Mouse (Mus musculus) bone marrow macrophage, adult 2 months (primary cell): ENCODE measurements around the gene Snai1. TPM values are rescaled to one million over a fixed set of nuclear protein-coding genes. Genes with fewer than 3 reads are reported as not detected.

ENCODE experiments used
- H3K27ac ChIP-seq: 2 replicates; pipeline ENCODE4 v1.5.1; 2012; ENCODE audit warnings: low read depth, low read length; ENCODE audit not compliant: insufficient read depth
- H3K4me1 ChIP-seq: 2 replicates; pipeline ENCODE4 v1.6.1; 2012; ENCODE audit warnings: low read length; ENCODE audit not compliant: control insufficient read depth, insufficient read depth
- H3K4me3 ChIP-seq: 2 replicates; pipeline ENCODE4 v1.5.1; 2012; ENCODE audit warnings: mild to moderate bottlenecking, low read length, moderate library complexity; ENCODE audit not compliant: insufficient read depth
- CTCF ChIP-seq: IDR thresholded peaks from 2 replicates; pipeline ENCODE4 v1.5.1; 2012; ENCODE audit warnings: low read depth, mild to moderate bottlenecking, low read length, moderate library complexity
- POLR2A ChIP-seq: IDR thresholded peaks from 2 replicates; pipeline ENCODE4 v1.6.1; 2012; ENCODE audit warnings: mild to moderate bottlenecking, low read depth, low read length, borderline replicate concordance
- polyA plus RNA-seq: library from polyadenylated mRNA; stranded (reverse); fragments of >200 nt; gene quantifications from 2 replicates; pipeline ENCODE4 v1.2.4, GENCODE M21; 2012; ENCODE audit not compliant: missing spikeins, insufficient read depth, insufficient read length

Gene Snai1
- polyA plus RNA-seq, 1 experiment: 0.79 TPM

GRCm38 (mm10) chr2:167515688-167516087 is 22.3 kb upstream of the Snai1 start:
- Histone ChIP-seq H3K4me1 (no peaks in the 10 kb centered on the region), H3K4me3 (no peak overlapping the region), H3K27ac (no peak overlapping the region)
- TF ChIP-seq POLR2A (no peak), CTCF (no peak)

- Histone ChIP-seq H3K27ac (no peak overlapping the region), H3K4me1 (no peaks in the 10 kb centered on the region)
- TF ChIP-seq CTCF: no peak
- TF ChIP-seq POLR2A: no peak
Observed at GRCm38 (mm10) chr2:167519606-167520252, 18.3 kb upstream of the Snai1 start.

GRCm38 (mm10) chr2:167528278-167528677 is 9.7 kb upstream of the Snai1 start:
- Histone ChIP-seq H3K4me3 (no peak overlapping the region), H3K4me1 (no peaks in the 10 kb centered on the region), H3K27ac (no peak overlapping the region)
- TF ChIP-seq POLR2A (no peak), CTCF (no peak)

More at GRCm38 (mm10) chr2:167519606-167520252, 18.3 kb upstream of the Snai1 start:
- no peak overlapping the region for H3K4me3 ChIP-seq

- TF ChIP-seq CTCF: no peak
- TF ChIP-seq POLR2A: no peak
- H3K27ac ChIP-seq: no peak overlapping the region
- H3K4me3 ChIP-seq: no peak overlapping the region
- H3K4me1 ChIP-seq: no peaks in the 10 kb centered on the region
Observed at GRCm38 (mm10) chr2:167529935-167530513, 8.0 kb upstream of the Snai1 start.

GRCm38 (mm10) chr2:167530536-167530935 is 7.5 kb upstream of the Snai1 start:
- H3K27ac ChIP-seq: no peak overlapping the region
- H3K4me1 ChIP-seq: no peaks in the 10 kb centered on the region
- no peak overlapping the region for H3K4me3 ChIP-seq
- TF ChIP-seq CTCF (no peak), POLR2A (no peak)

- H3K27ac ChIP-seq: no peak overlapping the region
- no peak overlapping the region for H3K4me3 ChIP-seq
- no peaks in the 10 kb centered on the region for H3K4me1 ChIP-seq
- no peak for TF ChIP-seq POLR2A
- TF ChIP-seq CTCF: peak; percentile 98
Observed at GRCm38 (mm10) chr2:167532131-167532530, 5.9 kb upstream of the Snai1 start.

- H3K27ac ChIP-seq: no peak overlapping the region
- no peak overlapping the region for H3K4me3 ChIP-seq
- no peak for TF ChIP-seq POLR2A
- no peak for TF ChIP-seq CTCF
- H3K4me1 ChIP-seq: peaks cover 4% of the 10 kb centered on the region; the same call in 1 of the 2 replicates
Observed at GRCm38 (mm10) chr2:167533880-167534279, 4.1 kb upstream of the Snai1 start.

GRCm38 (mm10) chr2:167536320-167536945 is 1.6 kb upstream of the Snai1 start:
- H3K27ac ChIP-seq: no peak overlapping the region
- H3K4me1 ChIP-seq: peaks cover 4% of the 10 kb centered on the region; the same call in 1 of the 2 replicates
- no peak overlapping the region for H3K4me3 ChIP-seq
- TF ChIP-seq CTCF: no peak
- no peak for TF ChIP-seq POLR2A

GRCm38 (mm10) chr2:167538671-167539306 is 794 bp downstream of the Snai1 start:
- TF ChIP-seq POLR2A (no peak), CTCF (no peak)
- Histone ChIP-seq H3K4me3 (no peak overlapping the region), H3K4me1 (peaks cover 9% of the 10 kb centered on the region), H3K27ac (no peak overlapping the region)
